Mouse (Mus musculus) liver, embryonic 14.5 days (tissue): ENCODE data around the gene Tmem214.

Source experiments
- CTCF ChIP-seq: IDR thresholded peaks from 2 replicates; pipeline ENCODE4 v1.5.1; 2016; ENCODE audit warnings: antibody characterized with exemption, low read depth, control low read depth
- EP300 ChIP-seq: IDR thresholded peaks from 2 replicates; pipeline ENCODE4 v1.6.1; 2016; ENCODE audit warnings: antibody characterized with exemption, low read depth

DNA sequence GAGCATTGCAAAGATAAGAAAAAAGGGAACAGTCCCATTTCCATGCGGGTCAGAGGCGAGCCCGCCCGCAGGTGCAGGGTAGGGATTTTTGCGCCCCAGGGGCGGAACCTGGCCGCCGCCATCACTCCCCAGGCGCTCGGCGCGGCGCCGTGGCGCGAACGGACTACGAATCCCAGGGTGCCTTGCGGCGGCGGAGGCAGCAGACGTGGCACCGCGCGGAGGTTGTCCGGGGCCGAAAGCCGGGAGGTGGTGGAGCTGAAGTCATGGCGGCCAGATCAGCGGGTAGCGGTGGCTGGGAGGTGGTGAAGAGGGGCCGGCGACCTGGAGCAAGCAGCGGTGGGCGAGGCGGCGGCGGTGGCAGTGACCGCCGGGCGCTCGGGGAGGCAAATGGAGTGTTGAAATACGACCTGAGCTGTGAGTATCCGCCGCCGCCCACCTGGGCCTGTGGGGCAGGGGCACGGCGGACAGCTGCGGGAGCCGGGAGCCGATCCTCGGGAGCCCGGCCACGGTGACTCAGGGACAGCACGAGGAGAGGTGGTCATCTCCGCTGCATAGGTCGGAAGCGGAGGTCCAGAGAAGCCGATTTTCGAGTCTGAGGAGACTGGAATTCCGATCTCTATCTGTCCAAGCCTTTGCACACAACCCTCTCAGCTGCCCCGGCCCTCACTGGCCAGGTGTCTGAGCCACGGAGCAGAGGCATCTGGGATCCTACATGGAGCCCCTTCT, 1.8 kb downstream of the Tmem214 start:
- TF ChIP-seq CTCF (no peak), EP300 (no peak)
